Mouse (Mus musculus): ENCODE measurements at regions not wholly inside any gene's neighbourhood (a gene's known extent, or its start where the extent isn't known, plus 50 kb on each side); places are given as distances from the start of the nearest gene placed in this dataset.

DNA sequence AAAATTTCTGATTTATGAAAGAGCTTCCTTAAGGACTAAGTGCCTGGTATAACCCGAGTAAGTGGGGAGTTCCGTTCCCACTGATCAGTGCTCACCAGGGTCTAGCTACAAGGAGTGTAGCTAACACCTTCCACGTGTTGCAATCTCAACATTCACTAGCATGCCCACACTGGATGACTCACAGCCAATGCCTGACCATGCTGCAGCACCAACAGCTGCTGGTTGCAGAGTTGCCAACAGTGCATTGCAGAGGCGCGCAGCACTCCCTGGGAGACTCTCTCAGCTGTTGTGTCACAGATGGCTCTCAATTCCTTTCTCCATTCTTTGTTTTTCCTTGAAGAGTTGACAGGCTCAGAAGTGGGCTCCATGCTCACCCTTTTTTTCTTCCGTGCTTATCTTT lies 787.5 kb upstream of the Tenm3 start:
- DNase-seq (ENCODE audit: low spot score): no peak
- intact Hi-C loops (cut with DNase I): no loop called here

DNA sequence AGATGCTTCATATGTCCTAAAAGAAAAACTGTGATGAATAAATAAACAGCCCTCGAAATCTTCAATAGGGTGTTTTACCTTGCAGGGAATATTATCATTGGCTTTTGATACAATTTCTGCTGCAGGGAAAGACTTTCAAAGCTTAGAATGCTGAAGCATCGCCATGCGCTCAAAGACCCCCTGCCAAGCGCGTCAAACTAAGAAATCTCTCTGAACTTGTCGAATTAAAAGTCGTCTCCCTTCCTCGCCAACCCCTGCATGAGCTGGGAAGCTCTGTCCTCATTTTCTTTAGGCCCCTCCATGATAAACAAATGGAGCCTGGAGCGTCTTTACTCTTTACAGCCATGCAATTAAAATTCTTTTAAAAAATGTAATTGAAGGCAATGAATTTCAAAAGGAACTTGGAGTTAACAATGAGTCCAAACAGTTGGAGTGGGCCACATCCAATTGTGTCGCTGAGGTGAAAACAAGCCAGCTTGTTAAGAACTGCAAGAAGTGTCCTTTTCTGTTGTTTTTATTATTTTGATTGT lies 784.3 kb upstream of the Tenm3 start:
- DNase-seq (ENCODE audit: low spot score): no peak
- intact Hi-C loops (cut with DNase I): no loop called here

DNA sequence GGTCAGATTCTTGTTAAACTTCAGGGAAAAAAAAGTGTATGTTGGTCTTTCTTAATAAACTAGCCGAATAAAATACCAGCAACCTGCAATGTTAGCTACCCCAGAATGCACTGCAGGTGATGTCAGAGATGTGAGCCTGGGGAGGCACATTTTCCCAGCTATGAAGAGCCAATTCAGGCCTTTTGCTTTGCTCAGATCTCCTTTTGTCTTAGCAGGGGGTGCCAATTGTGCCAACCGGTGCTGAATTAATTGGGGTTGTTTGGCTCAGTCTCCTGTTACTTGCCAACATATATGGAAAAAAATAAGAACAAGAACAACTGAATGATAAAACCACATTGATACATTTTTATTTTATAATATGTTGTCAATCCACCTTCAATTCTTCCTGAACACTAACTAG lies 751.8 kb upstream of the Tenm3 start:
- no peak for DNase-seq (ENCODE audit: low spot score)
- intact Hi-C loops (cut with DNase I): no loop called here

DNA sequence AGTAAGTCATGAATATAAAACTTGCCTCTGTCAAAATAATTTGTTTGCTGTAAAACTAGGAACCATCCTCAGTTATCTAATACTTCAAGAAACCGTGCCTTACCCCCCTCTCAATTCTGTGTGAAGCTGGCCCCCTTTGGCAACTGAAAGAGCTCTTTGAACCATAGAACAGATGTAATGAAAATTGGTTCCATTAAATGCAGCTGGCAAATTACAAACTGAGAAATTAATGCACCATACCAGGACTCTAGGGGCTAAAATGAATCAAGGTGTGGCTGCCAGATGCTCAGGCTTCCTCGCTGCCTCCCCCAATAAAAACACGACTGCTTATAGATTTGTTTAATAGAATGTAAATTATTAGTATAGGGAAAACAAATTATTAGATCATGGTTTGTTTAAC lies 723.7 kb upstream of the Tenm3 start:
- DNase-seq (ENCODE audit: low spot score): no peak
- intact Hi-C loops (cut with DNase I): no loop called here

DNA sequence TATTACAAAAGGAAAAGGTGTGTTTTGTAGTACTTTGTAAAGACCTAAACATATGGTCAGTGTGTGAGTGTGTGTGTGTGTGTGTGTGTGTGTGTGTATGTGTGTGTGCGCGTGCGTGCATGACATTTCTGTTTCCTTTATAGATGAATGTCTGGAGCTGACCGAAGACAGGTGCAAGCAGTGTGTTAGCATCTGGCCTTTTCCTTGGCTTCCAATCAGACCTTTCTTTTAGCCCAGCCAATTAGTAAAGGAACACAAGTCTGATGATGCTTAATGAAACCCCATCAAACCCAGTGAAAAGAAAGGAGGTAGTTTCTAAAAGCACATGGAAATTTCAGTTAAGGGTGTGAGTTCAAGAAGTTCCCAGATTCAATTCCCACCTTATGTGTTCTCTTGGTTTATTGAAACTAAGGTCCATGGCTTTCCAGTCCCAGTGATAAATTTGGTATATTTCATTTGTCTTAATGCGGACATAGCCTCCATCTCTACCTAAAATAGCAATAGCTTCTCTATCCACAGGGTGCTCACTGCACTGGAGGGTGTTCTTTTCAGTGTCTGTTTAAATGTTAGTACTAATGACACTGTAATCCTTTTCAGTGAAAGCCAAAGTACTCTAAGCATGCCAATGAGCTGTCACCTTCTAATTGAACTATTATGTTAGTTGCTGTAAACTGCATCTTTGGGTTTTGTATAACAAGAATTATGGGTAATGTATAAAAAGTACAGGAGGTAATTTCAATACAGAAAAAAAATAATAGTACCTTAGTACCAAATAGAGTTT lies 719.9 kb upstream of the Tenm3 start:
- DNase-seq (ENCODE audit: low spot score): no peak
- intact Hi-C loops (cut with DNase I): no loop called here

DNA sequence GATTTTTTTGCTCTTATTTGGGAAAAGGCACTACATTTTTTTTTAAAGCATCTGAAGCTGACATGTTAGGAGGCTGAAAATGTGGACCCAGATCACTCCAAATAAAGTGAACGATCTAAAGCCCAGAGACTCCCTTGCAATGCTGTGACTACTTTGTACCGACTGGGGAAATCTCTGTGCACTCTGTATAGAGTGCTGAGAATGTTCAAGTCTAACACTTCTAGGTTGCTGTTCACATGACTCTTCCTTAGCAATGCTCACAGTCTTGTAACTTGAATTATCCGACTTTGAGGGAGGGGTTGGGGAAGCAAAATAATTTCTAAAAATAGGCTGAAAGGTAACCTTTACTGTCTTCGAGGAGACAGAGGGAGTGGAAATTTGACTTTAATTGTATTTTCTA lies 719.2 kb upstream of the Tenm3 start:
- intact Hi-C loops (cut with DNase I): no loop called here
- DNase-seq (ENCODE audit: low spot score): no peak

DNA sequence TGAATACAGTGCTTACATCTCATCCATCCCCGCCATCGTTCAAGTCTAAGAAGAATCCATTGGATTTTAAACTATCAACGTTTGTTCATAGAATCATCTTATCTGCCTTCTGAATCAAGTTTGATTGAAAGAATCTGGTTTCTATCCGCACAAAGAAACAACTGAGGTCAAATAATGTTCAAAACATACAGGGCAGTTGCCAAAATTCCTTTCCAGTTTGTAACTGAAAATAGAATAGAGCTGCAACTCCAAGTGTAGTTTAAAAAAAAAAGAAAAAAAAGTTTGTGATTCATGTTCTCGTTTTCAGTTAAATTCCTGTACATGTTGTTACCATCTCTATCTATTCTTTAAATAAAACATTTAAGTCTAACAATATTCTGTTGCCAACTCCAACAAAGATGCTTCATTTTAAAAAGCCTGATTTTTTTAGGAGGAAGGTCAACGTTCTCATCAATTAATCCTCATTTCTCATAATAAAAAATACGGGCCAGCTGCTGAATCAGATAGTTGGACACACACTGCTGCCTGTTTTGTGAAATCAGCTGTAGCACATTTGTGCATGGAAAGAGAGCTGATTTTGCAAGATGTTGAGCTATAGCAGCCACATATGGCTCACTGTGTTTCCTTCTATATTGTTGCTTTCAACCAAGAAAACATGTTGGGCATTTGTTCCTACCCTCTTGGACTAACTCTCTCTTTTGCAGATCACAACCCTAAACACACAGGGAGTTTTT lies 712.1 kb upstream of the Tenm3 start:
- intact Hi-C loops (cut with DNase I): loop anchor here (10.0 kb wide), 1 partner anchor 781 kb away; no protein-coding TSS in a partner anchor
- DNase-seq (ENCODE audit: low spot score): no peak

- DNase-seq (ENCODE audit: low spot score): no peak
- intact Hi-C loops (cut with DNase I): loop anchor here (10.0 kb wide), 1 partner anchor 778 kb away; no protein-coding TSS in a partner anchor
Observed at GRCm38 (mm10) chr8:49553175-49553574, 709.4 kb upstream of the Tenm3 start.

GRCm38 (mm10) chr8:49543321-49543720 lies 699.6 kb upstream of the Tenm3 start:
- intact Hi-C loops (cut with DNase I): no loop called here
- no peak for DNase-seq (ENCODE audit: low spot score)

- no peak for DNase-seq (ENCODE audit: low spot score)
- intact Hi-C loops (cut with DNase I): no loop called here
Observed at GRCm38 (mm10) chr8:49541337-49541736, 697.6 kb upstream of the Tenm3 start.

- intact Hi-C loops (cut with DNase I): no loop called here
- no peak for DNase-seq (ENCODE audit: low spot score)
Observed at GRCm38 (mm10) chr8:49533412-49534351, 689.9 kb upstream of the Tenm3 start.

DNA sequence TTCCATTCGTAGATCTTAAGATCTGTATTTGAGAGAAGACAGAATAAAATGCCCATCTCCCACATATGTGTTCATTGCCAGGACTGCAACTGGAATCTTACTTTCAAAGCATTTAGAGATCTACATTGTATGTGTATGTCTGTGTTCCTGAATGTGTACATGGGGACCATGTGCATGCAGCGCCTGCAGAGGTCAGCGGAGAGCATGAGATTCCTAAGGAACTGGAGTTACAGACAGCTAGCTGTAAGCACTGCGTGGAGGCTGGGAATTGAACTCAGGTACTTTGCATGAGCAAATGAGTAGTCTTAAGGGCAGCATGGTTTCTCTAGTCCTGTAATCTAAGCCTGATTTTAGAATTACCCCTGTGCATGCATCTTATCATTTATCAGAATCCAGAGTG lies 685.5 kb upstream of the Tenm3 start:
- intact Hi-C loops (cut with DNase I): no loop called here
- no peak for DNase-seq (ENCODE audit: low spot score)

DNA sequence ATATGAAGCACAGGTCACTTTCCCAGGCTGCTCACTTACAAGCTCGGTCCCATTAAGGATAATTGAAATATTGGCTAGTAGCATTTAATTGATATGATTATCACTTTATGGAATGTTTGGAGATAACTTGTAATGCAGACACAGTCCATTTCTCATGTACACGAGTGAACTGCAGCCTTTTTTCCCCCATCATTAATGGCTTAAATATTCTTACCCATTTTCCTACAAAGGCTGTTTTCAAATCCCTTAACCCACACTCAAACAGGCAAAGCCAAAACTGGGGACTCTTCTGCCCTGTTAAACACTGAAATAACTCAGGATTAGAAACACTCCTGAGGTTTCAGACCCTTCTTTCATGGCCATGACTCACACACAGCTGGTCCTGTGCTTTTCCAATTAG lies 649.2 kb upstream of the Tenm3 start:
- intact Hi-C loops (cut with DNase I): no loop called here

DNA sequence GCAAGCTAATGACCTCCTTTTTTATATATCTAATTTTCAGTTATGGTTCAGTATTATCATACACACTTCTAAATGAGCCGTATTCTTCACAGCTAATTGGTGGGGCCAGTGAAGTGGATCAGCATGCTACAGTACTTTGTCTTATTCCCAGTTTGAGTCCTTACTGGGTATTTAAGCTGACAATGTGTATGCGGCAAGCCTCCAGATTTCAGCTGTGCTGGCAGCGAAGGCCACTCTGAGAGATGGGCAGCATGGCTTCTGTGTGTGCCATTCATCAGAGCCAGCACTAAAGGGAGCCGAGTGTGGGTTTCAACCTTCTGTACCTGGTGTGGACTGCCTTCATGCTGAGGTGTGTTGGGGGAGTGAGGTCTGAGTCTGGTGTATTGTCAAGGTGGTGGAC lies 641.5 kb upstream of the Tenm3 start:
- no peak for DNase-seq (ENCODE audit: low spot score)
- intact Hi-C loops (cut with DNase I): no loop called here

More for the DNA sequence above, 649.2 kb upstream of the Tenm3 start:
- DNase-seq (ENCODE audit: low spot score): no peak

GRCm38 (mm10) chr8:49481476-49481992 lies 637.8 kb upstream of the Tenm3 start:
- intact Hi-C loops (cut with DNase I): no loop called here
- DNase-seq (ENCODE audit: low spot score): no peak

DNA sequence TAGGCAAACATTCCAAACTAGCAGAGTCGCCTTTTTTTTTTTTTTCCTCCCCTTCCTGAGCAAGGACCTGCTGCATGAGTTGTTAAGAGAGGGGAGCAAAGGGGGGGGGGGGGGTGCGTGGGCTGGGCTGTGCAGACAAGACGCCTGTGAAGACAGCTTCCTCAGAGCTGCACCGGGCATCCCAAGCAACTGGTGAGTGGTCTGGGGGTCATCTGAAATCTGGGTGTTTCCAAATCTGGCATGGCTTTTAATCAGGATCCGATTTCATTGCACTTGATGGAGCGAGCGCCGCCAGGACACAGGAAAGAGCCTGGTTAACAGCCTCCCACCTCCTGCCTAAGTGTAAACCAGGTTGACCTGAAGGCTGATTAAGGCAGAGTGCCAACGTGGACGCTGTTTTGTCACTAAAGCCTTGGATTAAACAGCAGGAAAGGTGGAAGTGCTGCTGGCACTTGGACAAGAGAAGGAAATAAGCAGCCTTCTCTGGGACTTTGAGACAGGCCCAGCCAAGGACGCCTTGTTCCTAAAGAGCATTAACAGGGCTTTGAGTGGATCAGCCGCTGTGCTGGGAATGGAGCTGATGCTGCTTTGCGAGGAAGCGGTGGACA lies 622.3 kb upstream of the Tenm3 start:
- no peak for DNase-seq (ENCODE audit: low spot score)
- intact Hi-C loops (cut with DNase I): no loop called here

GRCm38 (mm10) chr8:49465070-49465469 lies 621.3 kb upstream of the Tenm3 start:
- intact Hi-C loops (cut with DNase I): no loop called here

GRCm38 (mm10) chr8:49462602-49463001 lies 618.9 kb upstream of the Tenm3 start:
- intact Hi-C loops (cut with DNase I): no loop called here
- DNase-seq (ENCODE audit: low spot score): no peak

More at GRCm38 (mm10) chr8:49465070-49465469, 621.3 kb upstream of the Tenm3 start:
- DNase-seq (ENCODE audit: low spot score): no peak

- intact Hi-C loops (cut with DNase I): no loop called here
- no peak for DNase-seq (ENCODE audit: low spot score)
Observed at GRCm38 (mm10) chr8:49461724-49462473, 618.1 kb upstream of the Tenm3 start.
